Mouse (Mus musculus): ENCODE results near the gene Cyp11a1. TPM values are rescaled to one million over a fixed set of nuclear protein-coding genes. Genes with fewer than 3 reads are reported as not detected.

Cyp11a1 gene
- polyA plus RNA-seq, 1 experiment from 2014 or later: 7.6 TPM

DNA sequence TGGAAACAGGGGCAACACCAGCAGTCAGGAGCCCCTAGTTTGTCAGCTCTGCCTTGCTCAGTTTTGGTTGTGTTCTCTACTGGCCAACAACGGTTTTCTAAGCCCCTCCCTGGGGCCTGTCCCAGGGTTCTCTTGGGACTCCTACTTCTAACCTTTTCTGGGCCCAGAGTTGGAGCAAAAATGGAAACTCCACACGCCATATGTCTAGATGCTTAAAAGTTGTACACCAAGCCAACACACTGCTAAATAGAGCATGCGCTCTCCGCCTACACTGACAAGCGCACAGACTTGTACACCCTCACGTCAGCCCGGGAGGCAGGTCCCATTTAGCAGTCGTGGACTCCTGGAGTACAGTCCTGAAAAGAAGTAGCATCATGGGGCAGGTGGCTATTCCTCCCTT is 20.9 kb upstream of the Cyp11a1 start:
- Histone ChIP-seq H3K27ac (ENCODE audit: low read length) (no peak overlapping the region), H3K4me3 (replicated peaks; ENCODE audit: low read length) (no peak overlapping the region), H3K9me3 (replicated peaks; ENCODE audit: control insufficient read depth, low read length) (no peaks in the 10 kb centered on the region), H3K9ac (ENCODE audit: low read length) (no peak overlapping the region), H3K27me3 (ENCODE audit: control insufficient read depth, insufficient read depth, low read length) (no peaks in the 10 kb centered on the region), H3K36me3 (ENCODE audit: control insufficient read depth, insufficient read depth, low read length) (no peaks in the 10 kb centered on the region), H3K4me1 (ENCODE audit: control insufficient read depth, insufficient read depth, low read length) (no peaks in the 10 kb centered on the region), H3K4me2 (ENCODE audit: low read depth, low read length) (no peak overlapping the region)
- 89% methylated on average over 8 of the region's 8 CpGs for WGBS
- no peak for ATAC-seq (ENCODE audit: insufficient read depth, low FRiP score)

- H3K9ac ChIP-seq (ENCODE audit: low read length): no peak overlapping the region
- no peak for ATAC-seq (ENCODE audit: insufficient read depth, low FRiP score)
- WGBS: 70% methylated on average over 7 of the region's 7 CpGs
- no peaks in the 10 kb centered on the region for H3K27me3 ChIP-seq (ENCODE audit: control insufficient read depth, insufficient read depth, low read length)
- no peaks in the 10 kb centered on the region for H3K9me3 ChIP-seq (replicated peaks; ENCODE audit: control insufficient read depth, low read length)
- H3K27ac ChIP-seq (ENCODE audit: low read length): no peak overlapping the region
- no peak overlapping the region for H3K4me2 ChIP-seq (ENCODE audit: low read depth, low read length)
- H3K4me3 ChIP-seq (replicated peaks; ENCODE audit: low read length): no peak overlapping the region
- no peaks in the 10 kb centered on the region for H3K36me3 ChIP-seq (ENCODE audit: control insufficient read depth, insufficient read depth, low read length)
- no peaks in the 10 kb centered on the region for H3K4me1 ChIP-seq (ENCODE audit: control insufficient read depth, insufficient read depth, low read length)
Measured at GRCm38 (mm10) chr9:57986293-57986692, 19.9 kb upstream of the Cyp11a1 start.

DNA sequence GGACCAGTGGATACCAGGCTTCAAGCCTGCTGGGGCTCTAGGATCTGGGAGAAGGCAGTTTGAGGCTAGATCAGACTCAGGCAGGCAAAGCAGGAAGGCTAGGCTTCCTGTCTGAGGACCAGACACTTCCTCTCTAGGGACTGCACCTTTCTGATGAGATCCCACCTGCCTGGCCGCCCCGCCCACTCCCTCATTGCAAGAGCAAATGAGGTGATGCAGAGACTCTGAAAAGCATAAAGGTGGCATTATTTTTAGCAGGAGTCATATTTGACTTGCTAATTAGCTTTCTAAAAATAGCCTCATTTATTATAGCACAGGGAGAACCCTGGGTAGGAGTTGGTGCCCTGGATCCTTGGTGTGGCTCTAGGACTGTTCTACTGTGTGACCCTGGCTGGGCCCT is 18.1 kb upstream of the Cyp11a1 start:
- Histone ChIP-seq H3K4me3 (replicated peaks; ENCODE audit: low read length) (no peak overlapping the region), H3K4me1 (ENCODE audit: control insufficient read depth, insufficient read depth, low read length) (no peaks in the 10 kb centered on the region), H3K27me3 (ENCODE audit: control insufficient read depth, insufficient read depth, low read length) (no peaks in the 10 kb centered on the region), H3K9ac (ENCODE audit: low read length) (no peak overlapping the region), H3K4me2 (ENCODE audit: low read depth, low read length) (no peak overlapping the region), H3K36me3 (ENCODE audit: control insufficient read depth, insufficient read depth, low read length) (no peaks in the 10 kb centered on the region), H3K27ac (ENCODE audit: low read length) (no peak overlapping the region), H3K9me3 (replicated peaks; ENCODE audit: control insufficient read depth, low read length) (no peaks in the 10 kb centered on the region)
- WGBS: 83% methylated on average over 2 of the region's 2 CpGs
- ATAC-seq (ENCODE audit: insufficient read depth, low FRiP score): no peak

DNA sequence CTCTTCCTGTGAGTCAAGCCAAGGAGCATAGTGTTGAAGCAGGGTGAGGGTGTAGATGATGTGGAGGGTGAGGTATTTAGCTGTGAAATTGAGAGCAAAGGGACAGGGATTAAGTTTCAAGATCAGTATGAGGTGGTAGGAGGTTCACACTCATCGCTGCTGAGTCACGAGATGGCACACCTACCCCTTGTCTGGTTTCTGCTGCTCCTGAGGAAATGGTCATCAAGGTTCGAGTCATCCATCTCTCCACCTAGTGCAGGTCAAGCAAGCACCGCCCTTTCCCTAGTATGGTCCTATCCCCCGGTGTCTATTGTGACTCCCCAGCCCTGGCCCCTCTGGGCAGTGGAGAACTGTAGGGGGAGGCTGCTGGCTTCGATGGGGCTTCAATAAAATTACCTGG is 16.9 kb upstream of the Cyp11a1 start:
- H3K9me3 ChIP-seq (replicated peaks; ENCODE audit: control insufficient read depth, low read length): no peaks in the 10 kb centered on the region
- H3K36me3 ChIP-seq (ENCODE audit: control insufficient read depth, insufficient read depth, low read length): no peaks in the 10 kb centered on the region
- no peak overlapping the region for H3K27ac ChIP-seq (ENCODE audit: low read length)
- 77% methylated on average over 6 of the region's 6 CpGs for WGBS
- H3K27me3 ChIP-seq (ENCODE audit: control insufficient read depth, insufficient read depth, low read length): no peaks in the 10 kb centered on the region
- no peak for ATAC-seq (ENCODE audit: insufficient read depth, low FRiP score)
- no peak overlapping the region for H3K9ac ChIP-seq (ENCODE audit: low read length)
- H3K4me3 ChIP-seq (replicated peaks; ENCODE audit: low read length): no peak overlapping the region
- H3K4me1 ChIP-seq (ENCODE audit: control insufficient read depth, insufficient read depth, low read length): no peaks in the 10 kb centered on the region
- no peak overlapping the region for H3K4me2 ChIP-seq (ENCODE audit: low read depth, low read length)

GRCm38 (mm10) chr9:57990438-57991110 is 15.6 kb upstream of the Cyp11a1 start:
- H3K4me1 ChIP-seq (ENCODE audit: control insufficient read depth, insufficient read depth, low read length): no peaks in the 10 kb centered on the region
- H3K4me3 ChIP-seq (replicated peaks; ENCODE audit: low read length): no peak overlapping the region
- H3K4me2 ChIP-seq (ENCODE audit: low read depth, low read length): no peak overlapping the region
- no peak for ATAC-seq (ENCODE audit: insufficient read depth, low FRiP score)
- no peak overlapping the region for H3K27ac ChIP-seq (ENCODE audit: low read length)
- no peaks in the 10 kb centered on the region for H3K9me3 ChIP-seq (replicated peaks; ENCODE audit: control insufficient read depth, low read length)
- 34% methylated on average over 10 of the region's 10 CpGs for WGBS
- no peak overlapping the region for H3K9ac ChIP-seq (ENCODE audit: low read length)
- H3K36me3 ChIP-seq (ENCODE audit: control insufficient read depth, insufficient read depth, low read length): no peaks in the 10 kb centered on the region
- no peaks in the 10 kb centered on the region for H3K27me3 ChIP-seq (ENCODE audit: control insufficient read depth, insufficient read depth, low read length)

GRCm38 (mm10) chr9:57992060-57992459 is 14.2 kb upstream of the Cyp11a1 start:
- ATAC-seq (ENCODE audit: insufficient read depth, low FRiP score): no peak
- H3K27me3 ChIP-seq (ENCODE audit: control insufficient read depth, insufficient read depth, low read length): peaks cover 3% of the 10 kb centered on the region
- H3K4me3 ChIP-seq (replicated peaks; ENCODE audit: low read length): no peak overlapping the region
- no peaks in the 10 kb centered on the region for H3K36me3 ChIP-seq (ENCODE audit: control insufficient read depth, insufficient read depth, low read length)
- no peaks in the 10 kb centered on the region for H3K4me1 ChIP-seq (ENCODE audit: control insufficient read depth, insufficient read depth, low read length)
- no peaks in the 10 kb centered on the region for H3K9me3 ChIP-seq (replicated peaks; ENCODE audit: control insufficient read depth, low read length)
- no peak overlapping the region for H3K27ac ChIP-seq (ENCODE audit: low read length)
- H3K4me2 ChIP-seq (ENCODE audit: low read depth, low read length): no peak overlapping the region
- no peak overlapping the region for H3K9ac ChIP-seq (ENCODE audit: low read length)
- WGBS: 82% methylated on average over 3 of the region's 3 CpGs

- H3K4me1 ChIP-seq (ENCODE audit: control insufficient read depth, insufficient read depth, low read length): peaks cover 5% of the 10 kb centered on the region; the same call in 1 of the 2 replicates
- H3K4me3 ChIP-seq (replicated peaks; ENCODE audit: low read length): no peak overlapping the region
- H3K27me3 ChIP-seq (ENCODE audit: control insufficient read depth, insufficient read depth, low read length): peaks cover 3% of the 10 kb centered on the region
- no peak overlapping the region for H3K27ac ChIP-seq (ENCODE audit: low read length)
- ATAC-seq (ENCODE audit: insufficient read depth, low FRiP score): no peak
- WGBS: 58% methylated on average over 8 of the region's 8 CpGs
- no peaks in the 10 kb centered on the region for H3K36me3 ChIP-seq (ENCODE audit: control insufficient read depth, insufficient read depth, low read length)
- no peaks in the 10 kb centered on the region for H3K9me3 ChIP-seq (replicated peaks; ENCODE audit: control insufficient read depth, low read length)
- no peak overlapping the region for H3K9ac ChIP-seq (ENCODE audit: low read length)
- no peak overlapping the region for H3K4me2 ChIP-seq (ENCODE audit: low read depth, low read length)
Measured at GRCm38 (mm10) chr9:57992781-57993591, 13.2 kb upstream of the Cyp11a1 start.

- H3K4me1 ChIP-seq (ENCODE audit: control insufficient read depth, insufficient read depth, low read length): peaks cover 6% of the 10 kb centered on the region; the same call in 1 of the 2 replicates
- H3K36me3 ChIP-seq (ENCODE audit: control insufficient read depth, insufficient read depth, low read length): no peaks in the 10 kb centered on the region
- no peaks in the 10 kb centered on the region for H3K9me3 ChIP-seq (replicated peaks; ENCODE audit: control insufficient read depth, low read length)
- H3K9ac ChIP-seq (ENCODE audit: low read length): no peak overlapping the region
- no peak overlapping the region for H3K27ac ChIP-seq (ENCODE audit: low read length)
- ATAC-seq (ENCODE audit: insufficient read depth, low FRiP score): no peak
- no peak overlapping the region for H3K4me2 ChIP-seq (ENCODE audit: low read depth, low read length)
- 33% methylated on average over 4 of the region's 4 CpGs for WGBS
- no peak overlapping the region for H3K4me3 ChIP-seq (replicated peaks; ENCODE audit: low read length)
- H3K27me3 ChIP-seq (ENCODE audit: control insufficient read depth, insufficient read depth, low read length): peaks cover 3% of the 10 kb centered on the region
Measured at GRCm38 (mm10) chr9:57995282-57995681, 10.9 kb upstream of the Cyp11a1 start.

DNA sequence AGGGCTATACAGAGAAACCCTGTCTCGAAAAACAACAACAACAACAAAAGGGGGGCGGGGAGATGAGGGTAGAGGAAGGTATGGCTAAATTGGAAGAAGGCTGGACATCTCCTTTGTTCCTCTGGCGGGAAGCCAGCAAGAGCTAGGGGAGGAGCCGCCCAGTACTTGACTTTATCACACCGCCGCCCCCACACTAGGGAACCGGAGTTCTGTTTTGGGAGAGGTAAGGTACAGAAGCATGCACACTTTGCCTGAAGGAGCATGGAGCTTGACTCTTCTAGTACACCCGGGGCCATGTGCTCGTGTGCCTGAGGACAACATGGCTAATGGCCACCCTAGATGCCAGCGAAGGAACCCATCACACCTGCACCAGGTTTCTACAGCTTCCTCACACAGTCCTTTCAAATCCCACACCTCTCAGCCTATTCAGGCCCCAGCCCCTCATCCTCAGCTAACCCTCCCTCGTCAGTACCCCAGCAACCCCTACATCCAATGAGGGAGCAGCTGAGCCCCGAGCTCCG is 8.6 kb upstream of the Cyp11a1 start:
- Histone ChIP-seq H3K9me3 (replicated peaks; ENCODE audit: control insufficient read depth, low read length) (no peaks in the 10 kb centered on the region), H3K27ac (ENCODE audit: low read length) (no peak overlapping the region), H3K4me3 (replicated peaks; ENCODE audit: low read length) (peak overlapping the region; percentile 30), H3K9ac (ENCODE audit: low read length) (0 out of 2 replicates have a peak overlapping the region, but pooled peaks have one; percentile 32), H3K4me2 (ENCODE audit: low read depth, low read length) (peak overlapping the region; percentile 55), H3K27me3 (ENCODE audit: control insufficient read depth, insufficient read depth, low read length) (peaks cover 3% of the 10 kb centered on the region), H3K4me1 (ENCODE audit: control insufficient read depth, insufficient read depth, low read length) (peaks cover 6% of the 10 kb centered on the region; the same call in 1 of the 2 replicates), H3K36me3 (ENCODE audit: control insufficient read depth, insufficient read depth, low read length) (no peaks in the 10 kb centered on the region)
- whole genome bisulfite sequencing: 15% methylated on average over 13 of the region's 13 CpGs
- ATAC-seq (ENCODE audit: insufficient read depth, low FRiP score): no peak
